Mouse (Mus musculus): ENCODE results near the gene Klhl23. TPM values are rescaled to one million over a fixed set of nuclear protein-coding genes. Genes with fewer than 3 reads are reported as not detected.
A peak's percentile ranks its signal among the peaks of the same experiment; 100 is the strongest.

Klhl23 gene
- total RNA-seq, 2 experiments from 2014 or later: 16.4 to 18.4 TPM

GRCm38 (mm10) chr2:69826380-69826779 lies 4.6 kb downstream of the Klhl23 start:
- peak; percentile 10 for DNase-seq
- intact Hi-C loops (cut with DNase I; ENCODE audit: low total_unique reads): no loop called here

- DNase-seq: no peak
- intact Hi-C loops (cut with DNase I; ENCODE audit: low total_unique reads): no loop called here
Measured at GRCm38 (mm10) chr2:69828031-69828430, 6.3 kb downstream of the Klhl23 start.

GRCm38 (mm10) chr2:69829680-69830079 lies 7.9 kb downstream of the Klhl23 start:
- DNase-seq: no peak
- intact Hi-C loops (cut with DNase I; ENCODE audit: low total_unique reads): no loop called here

- intact Hi-C loops (cut with DNase I; ENCODE audit: low total_unique reads): no loop called here
- no peak for DNase-seq
Measured at GRCm38 (mm10) chr2:69830116-69830515, 8.4 kb downstream of the Klhl23 start.

DNA sequence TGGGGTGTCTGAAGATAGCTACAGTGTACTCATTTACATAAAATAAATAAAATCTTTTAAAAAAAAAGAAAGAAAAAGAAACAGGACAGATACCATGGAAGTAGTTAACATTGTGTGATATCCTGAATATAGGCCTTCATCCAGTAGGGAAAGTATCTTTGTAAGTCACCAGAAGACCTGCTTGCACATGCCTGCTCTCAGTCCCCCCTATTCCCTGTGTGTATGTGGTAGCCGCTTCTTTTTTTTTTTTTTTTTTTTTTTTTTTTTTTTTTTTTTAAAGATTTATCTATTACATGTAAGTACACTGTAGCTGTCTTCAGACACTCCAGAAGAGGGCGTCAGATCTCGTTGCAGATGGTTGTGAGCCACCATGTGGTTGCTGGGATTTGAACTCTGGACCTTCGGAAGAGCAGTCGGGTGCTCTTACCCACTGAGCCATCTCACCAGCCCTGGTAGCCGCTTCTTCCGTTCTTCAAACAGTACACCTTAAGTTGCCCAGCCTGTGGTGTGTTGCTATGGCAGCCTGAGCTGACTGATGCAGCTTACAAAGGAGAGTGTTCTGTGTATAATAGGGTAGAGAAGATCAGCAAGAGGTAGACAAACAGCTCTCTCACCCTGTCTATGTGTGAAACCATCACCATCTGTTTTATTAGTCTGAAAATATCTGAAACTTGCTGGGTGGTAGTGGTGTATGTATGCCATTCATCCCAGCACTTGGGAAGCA lies 15.7 kb downstream of the Klhl23 start:
- intact Hi-C loops (cut with DNase I; ENCODE audit: low total_unique reads): no loop called here
- DNase-seq: no peak

DNA sequence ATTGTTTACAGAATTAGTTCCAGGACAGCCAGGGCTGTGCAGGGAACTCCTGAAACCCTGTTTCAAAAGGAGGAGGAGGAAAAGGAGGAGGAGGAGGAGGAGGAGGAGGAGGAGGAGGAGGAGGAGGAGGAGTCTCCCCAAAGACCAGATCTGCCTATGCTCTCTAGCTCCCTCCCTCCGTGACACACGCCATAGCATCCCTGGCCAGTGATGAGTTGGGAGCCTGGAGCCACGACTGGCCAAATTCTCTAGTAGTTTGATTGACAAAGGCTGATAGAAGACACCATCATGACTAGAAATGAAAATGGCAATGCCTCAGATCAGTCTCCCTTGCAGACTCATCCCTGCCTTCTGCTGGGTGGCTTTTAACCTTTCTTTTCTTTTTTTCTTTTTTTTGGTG lies 16.3 kb downstream of the Klhl23 start:
- intact Hi-C loops (cut with DNase I; ENCODE audit: low total_unique reads): no loop called here

DNA sequence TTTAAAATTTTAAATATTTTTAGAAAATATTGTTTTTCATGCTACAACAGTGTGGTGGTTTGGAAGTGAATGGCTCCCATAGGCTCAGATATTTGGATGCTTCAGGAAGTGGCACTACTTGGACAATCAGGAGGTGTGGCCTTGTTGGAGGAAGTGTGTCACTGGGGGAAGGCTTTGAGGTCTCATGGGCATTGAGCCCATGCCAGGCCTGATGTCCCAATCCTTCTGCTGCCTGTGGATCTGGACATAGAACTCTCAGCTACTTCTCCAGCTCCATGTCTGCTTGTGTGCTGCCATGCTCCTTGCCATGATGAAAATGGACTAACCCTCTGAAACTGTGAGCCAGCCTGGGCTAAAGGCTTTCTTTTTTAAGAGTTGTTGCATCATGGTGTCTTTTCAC lies 17.0 kb downstream of the Klhl23 start:
- DNase-seq: no peak
- intact Hi-C loops (cut with DNase I; ENCODE audit: low total_unique reads): no loop called here

More for the DNA sequence above, 16.3 kb downstream of the Klhl23 start:
- DNase-seq: no peak

GRCm38 (mm10) chr2:69840261-69840660 lies 18.5 kb downstream of the Klhl23 start:
- DNase-seq: no peak
- intact Hi-C loops (cut with DNase I; ENCODE audit: low total_unique reads): no loop called here

DNA sequence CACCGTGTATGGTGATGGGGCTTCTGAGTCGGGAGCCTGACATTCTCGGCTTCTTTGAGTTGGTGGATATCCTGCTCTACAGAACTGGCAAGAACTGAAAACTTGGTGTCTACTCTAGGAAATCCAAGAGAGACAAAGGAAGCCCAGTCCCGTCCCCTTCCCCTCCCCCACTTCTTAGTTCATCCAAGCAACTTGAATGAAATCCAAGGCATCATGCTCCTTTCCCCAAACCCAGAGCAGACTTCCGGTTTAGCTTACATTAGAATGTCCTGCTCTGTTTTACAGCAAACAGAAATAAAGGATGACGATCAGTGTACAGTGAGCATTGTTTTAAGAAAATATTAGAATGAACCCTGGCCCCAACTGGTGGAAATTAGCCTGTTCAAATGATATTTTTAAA lies 27.5 kb downstream of the Klhl23 start:
- DNase-seq: no peak
- intact Hi-C loops (cut with DNase I; ENCODE audit: low total_unique reads): no loop called here

DNA sequence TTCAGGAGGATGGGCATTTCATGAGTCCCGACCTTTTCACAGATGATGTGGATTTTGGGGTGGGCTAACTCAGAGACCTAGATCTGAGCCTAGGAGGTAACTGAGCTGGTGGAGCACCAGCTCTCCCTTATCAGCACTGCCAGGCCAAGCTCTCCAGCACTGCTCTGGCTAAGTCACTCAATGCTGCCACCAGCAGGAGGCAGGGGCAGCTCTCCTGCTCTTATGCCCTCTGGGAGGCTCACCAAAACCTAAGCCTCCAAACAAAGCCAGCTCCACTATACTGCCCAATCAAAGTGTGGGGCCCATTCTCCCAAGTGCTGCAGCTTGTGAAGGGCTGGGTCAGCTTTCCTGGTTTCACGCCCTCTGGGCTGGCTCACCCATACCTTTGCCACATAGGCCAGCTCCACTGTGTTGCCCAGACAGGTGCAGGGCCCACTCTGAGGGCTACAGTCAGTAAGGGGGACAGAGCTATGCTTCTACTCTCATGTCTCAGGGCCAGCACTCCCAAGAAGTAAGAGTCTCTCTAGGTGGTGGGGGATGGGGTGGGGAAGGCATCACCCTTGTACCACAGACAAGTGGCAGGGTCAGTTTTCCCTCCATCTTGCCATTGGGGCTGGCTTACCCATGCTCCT lies 29.8 kb downstream of the Klhl23 start:
- intact Hi-C loops (cut with DNase I; ENCODE audit: low total_unique reads): no loop called here
- no peak for DNase-seq

DNA sequence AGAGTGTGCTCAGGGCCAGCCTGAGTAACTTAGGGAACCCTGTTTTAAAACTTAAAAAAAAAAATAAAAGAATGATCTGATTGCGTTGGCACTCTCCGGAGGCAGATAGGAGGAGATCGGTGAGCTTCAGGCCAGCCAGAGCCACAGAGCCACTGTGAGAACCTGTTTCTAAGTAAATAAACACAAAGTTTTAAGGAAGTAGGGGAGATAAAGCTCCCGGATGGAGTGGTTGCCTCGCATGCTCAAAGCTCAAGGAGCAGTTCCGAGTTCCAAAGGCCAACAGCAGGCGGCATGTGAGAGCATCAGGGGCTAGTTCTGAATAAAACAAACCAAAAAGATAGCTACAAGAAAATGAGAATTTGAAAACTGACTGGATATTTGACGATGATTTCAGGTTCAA lies 34.6 kb downstream of the Klhl23 start:
- intact Hi-C loops (cut with DNase I; ENCODE audit: low total_unique reads): no loop called here

DNA sequence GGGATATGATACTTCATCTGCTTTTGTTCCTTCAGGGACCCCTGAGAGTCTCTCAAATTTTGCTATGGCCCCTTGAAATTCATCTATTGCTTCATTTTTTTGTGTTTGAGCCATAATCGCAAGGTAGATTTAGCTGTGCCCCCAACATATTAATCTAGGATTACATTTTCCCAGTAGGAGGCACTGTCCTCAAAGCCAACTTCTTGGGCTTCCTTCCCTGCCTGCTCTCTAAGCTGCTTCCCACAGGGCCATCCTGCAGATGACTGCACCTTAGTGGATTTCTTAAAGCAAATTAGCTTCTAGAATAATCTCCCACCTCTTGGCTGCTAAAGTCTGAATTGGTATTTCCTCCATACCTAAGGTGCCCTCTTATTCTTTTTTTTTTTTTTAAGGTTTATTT lies 36.1 kb downstream of the Klhl23 start:
- intact Hi-C loops (cut with DNase I; ENCODE audit: low total_unique reads): no loop called here

More for the DNA sequence above, 34.6 kb downstream of the Klhl23 start:
- DNase-seq: no peak

DNA sequence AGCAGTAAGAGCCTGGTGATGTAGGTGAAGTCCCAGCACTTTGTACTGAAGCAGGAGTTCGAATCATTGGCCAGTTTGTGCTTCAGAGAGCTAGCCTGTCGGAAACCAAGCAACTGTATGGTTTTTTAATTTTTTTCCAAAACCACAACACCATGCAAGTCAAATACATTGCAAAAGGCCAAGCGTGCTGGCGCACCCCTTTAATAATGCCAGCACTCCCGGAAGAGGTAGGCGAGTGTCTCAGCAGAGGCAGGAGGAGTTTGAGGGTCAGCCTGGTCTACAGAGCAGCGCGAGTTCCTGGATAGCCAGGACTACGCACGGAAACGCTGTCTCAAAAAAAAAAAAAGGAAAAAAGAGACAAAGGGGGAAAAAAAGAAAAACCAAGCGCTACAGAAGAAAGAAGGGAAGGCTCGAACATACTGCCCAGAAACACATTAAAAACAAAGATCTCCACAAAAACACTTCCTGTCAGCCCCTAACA lies 39.3 kb downstream of the Klhl23 start:
- intact Hi-C loops (cut with DNase I; ENCODE audit: low total_unique reads): no loop called here
- DNase-seq: no peak

More for the DNA sequence above, 36.1 kb downstream of the Klhl23 start:
- no peak for DNase-seq

GRCm38 (mm10) chr2:69861485-69862091 lies 39.8 kb downstream of the Klhl23 start, which contains the start of gene Ssb:
Ssb (plus strand) TSS chr2:69861562.
- DNase-seq: peak; percentile 95
- intact Hi-C loops (cut with DNase I; ENCODE audit: low total_unique reads): no loop called here

DNA sequence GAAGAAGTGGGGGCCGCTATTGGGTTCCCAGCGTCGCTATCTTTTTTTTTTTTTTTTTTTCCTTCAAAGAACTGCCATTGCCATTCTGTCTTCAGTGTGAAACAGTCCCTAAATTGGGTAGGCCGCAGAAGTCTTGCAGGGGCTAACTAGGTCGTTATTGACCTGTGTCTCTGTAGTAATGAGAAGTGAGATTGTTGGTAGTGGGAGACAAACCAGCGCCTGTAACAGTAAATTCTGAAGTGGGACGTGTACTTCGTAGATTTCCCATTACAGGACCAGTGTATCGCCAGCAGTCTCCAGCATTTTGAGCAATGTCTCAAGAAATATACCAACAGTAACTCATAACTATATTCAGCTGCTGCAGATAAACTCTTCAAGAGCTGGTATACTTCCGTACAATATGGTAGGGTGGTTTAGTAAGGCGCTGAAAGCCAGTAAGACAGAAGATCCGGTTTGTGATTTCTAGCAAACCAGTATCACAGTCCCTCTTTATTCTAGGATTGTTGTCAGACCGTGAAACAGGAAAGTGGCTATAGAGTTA lies 40.4 kb downstream of the Klhl23 start:
- intact Hi-C loops (cut with DNase I; ENCODE audit: low total_unique reads): no loop called here
- no peak for DNase-seq

- intact Hi-C loops (cut with DNase I; ENCODE audit: low total_unique reads): no loop called here
- no peak for DNase-seq
Measured at GRCm38 (mm10) chr2:69883990-69884391, 62.2 kb downstream of the Klhl23 start.

GRCm38 (mm10) chr2:69884581-69884980 lies 62.8 kb downstream of the Klhl23 start:
- no peak for DNase-seq
- intact Hi-C loops (cut with DNase I; ENCODE audit: low total_unique reads): no loop called here

GRCm38 (mm10) chr2:69885050-69885449 lies 63.3 kb downstream of the Klhl23 start:
- DNase-seq: no peak
- intact Hi-C loops (cut with DNase I; ENCODE audit: low total_unique reads): no loop called here

- intact Hi-C loops (cut with DNase I; ENCODE audit: low total_unique reads): no loop called here
- DNase-seq: peak; percentile 89
Measured at GRCm38 (mm10) chr2:69885451-69886305, 63.9 kb downstream of the Klhl23 start, which contains the start of gene Mettl5. Mettl5 (minus strand) TSS chr2:69885615.
